Mouse (Mus musculus) kidney, adult 2 months (tissue): ENCODE results near the gene Mylk.

Source experiments
- CTCF ChIP-seq: fragments of 200-500 bp; conservative IDR thresholded peaks from 2 replicates; pipeline ENCODE4 v1.5.1; 2011; ENCODE audit warnings: low read depth, mild to moderate bottlenecking, control low read depth, low read length, moderate library complexity, mixed read lengths; ENCODE audit not compliant: insufficient read depth, insufficient read length
- POLR2A ChIP-seq: fragments of 200-500 bp; IDR thresholded peaks from one replicate; pipeline ENCODE4 v1.6.1; 2011; ENCODE audit warnings: low read depth, low read length, control low read depth

GRCm38 (mm10) chr16:34941915-34942314 is 196.9 kb downstream of the Mylk start:
- TF ChIP-seq POLR2A (no peak), CTCF (no peak)
